Mouse (Mus musculus) Patski (cell line): ENCODE measurements around the gene Irf2bpl. TPM values are rescaled to one million over a fixed set of nuclear protein-coding genes. Genes with fewer than 3 reads are reported as not detected.

ENCODE experiments used
- ATAC-seq: fragments of 100-300 bp; one replicate; pipeline ENCODE4 v1.8.0; 2021
- CTCF ChIA-PET: fragments of 350-600 bp; sonication (Branson Sonifier 250); formaldehyde crosslinking; loops from one replicate; lab custom pipeline; 2022; ENCODE audit warnings: inconsistent platforms; lab: Charles Lee
- POLR2A ChIA-PET: fragments of 350-600 bp; sonication (Branson Sonifier 250); formaldehyde crosslinking; loops from one replicate; lab custom pipeline; 2022; ENCODE audit warnings: antibody characterized with exemption, inconsistent platforms; lab: Charles Lee
- DNase-seq: peaks from one replicate; pipeline ENCODE4 v3.0.0-alpha.2; 2011; ENCODE audit warnings: low read depth, low spot score
- H3K27me3 ChIP-seq: fragments of 371-371 bp; one replicate; pipeline ENCODE4 v1.5.1; 2021
- CTCF ChIP-seq: fragments of 100-300 bp; IDR thresholded peaks from one replicate; pipeline ENCODE4 v1.5.1; 2021
- in situ Hi-C: fragments of 300-500 bp; cut with MboI; formaldehyde crosslinking; loops from 3 replicates; pipeline ENCODE4 v1.11.1; 2018; ENCODE audit warnings: low pct_unique_long_range_greater_than_20kb, mixed read lengths
- polyA plus RNA-seq: library from polyadenylated mRNA; unstranded; gene quantifications from one replicate; pipeline ENCODE4 v1.2.3, GENCODE M21; 2021

Gene Irf2bpl
- polyA plus RNA-seq, 1 experiment from 2014 or later: 97.1 TPM

DNA sequence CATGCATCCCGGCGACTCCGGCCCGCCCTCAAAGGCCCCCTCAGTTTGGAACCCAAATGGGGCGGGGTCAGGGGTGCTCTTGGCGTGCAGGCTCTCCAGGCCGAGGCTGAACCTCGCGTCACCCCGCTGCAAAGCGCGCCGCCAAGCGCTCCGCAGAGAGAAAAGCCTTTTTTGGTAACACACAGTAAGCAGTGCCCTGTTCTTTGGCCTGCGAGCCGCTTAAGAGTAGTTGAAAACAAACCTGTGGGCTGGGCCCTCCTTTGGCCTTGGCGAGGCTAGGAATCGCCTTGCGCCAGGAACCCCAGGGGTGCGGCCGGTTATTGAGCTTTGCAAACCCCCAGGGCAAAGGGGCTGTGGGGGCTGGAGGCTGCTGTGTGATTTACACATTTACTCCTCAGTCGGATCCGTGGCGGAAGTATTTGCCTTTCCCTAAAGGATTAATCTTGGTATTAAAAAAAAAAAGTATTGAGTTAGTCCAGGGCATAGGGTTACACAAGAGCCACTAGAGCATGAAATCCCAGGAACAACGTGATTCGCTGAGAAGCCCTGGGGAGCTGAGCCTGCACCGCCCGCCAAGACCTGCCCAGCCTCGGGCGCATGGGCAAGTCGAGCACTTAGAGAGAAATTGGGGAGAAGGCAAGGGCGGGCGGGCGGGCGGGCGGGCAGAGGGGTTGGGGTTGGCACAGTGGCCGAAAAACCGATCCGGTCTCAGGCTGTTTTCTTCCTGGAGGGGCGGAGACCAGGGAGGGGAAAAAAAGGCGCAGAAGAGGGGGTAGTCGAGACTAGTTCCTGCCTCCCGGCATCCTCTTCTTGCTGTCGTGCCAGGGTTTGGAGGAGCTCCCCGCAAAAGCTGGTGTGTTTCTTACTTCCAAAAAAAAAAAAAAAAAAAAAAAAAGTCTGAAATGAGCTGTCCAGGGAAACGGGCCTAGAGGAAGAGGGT lies 3.8 kb upstream of the Irf2bpl start:
- ChIA-PET CTCF (interaction anchor here (0.6 to 5.7 kb wide), 12 partner anchors 8 to 107 kb away, joined by 3 to 57 read pairs (median 4); no protein-coding TSS in a partner anchor), POLR2A (interaction anchor here (0.5 to 2.1 kb wide), 9 partner anchors 8 to 86 kb away, joined by 3 to 8 read pairs (median 5); no protein-coding TSS in a partner anchor)
- in situ Hi-C loops: loop anchor here (25.0 kb wide), 1 partner anchor 801 kb away; the partner anchor contains the start of genes Ift43 and Tgfb3
- no peak for TF ChIP-seq CTCF
- DNase-seq (no peak), ATAC-seq (peak; percentile 66)
- no peaks in the 10 kb centered on the region for H3K27me3 ChIP-seq

GRCm38 (mm10) chr12:86887381-86888129 lies 3.0 kb upstream of the Irf2bpl start:
- ChIA-PET POLR2A (interaction anchor here (0.7 to 1.5 kb wide), 6 partner anchors 9 to 72 kb away, joined by 3 to 6 read pairs (median 3); no protein-coding TSS in a partner anchor), CTCF (interaction anchor here (0.9 to 5.7 kb wide), 10 partner anchors 9 to 93 kb away, joined by 3 to 57 read pairs (median 4); no protein-coding TSS in a partner anchor)

GRCm38 (mm10) chr12:86886446-86886965 lies 1.9 kb upstream of the Irf2bpl start:
- in situ Hi-C loops: loop anchor here (25.0 kb wide), 1 partner anchor 799 kb away; the partner anchor contains the start of genes Ift43 and Tgfb3
- no peak for TF ChIP-seq CTCF
- DNase-seq: no peak
- H3K27me3 ChIP-seq: no peaks in the 10 kb centered on the region
- ATAC-seq: no peak
- ChIA-PET CTCF (interaction anchor here (0.9 to 5.7 kb wide), 7 partner anchors 9 to 88 kb away, joined by 3 to 57 read pairs (median 4); no protein-coding TSS in a partner anchor), POLR2A (interaction anchor here (0.5 to 1.0 kb wide), 3 partner anchors 61 to 88 kb away, joined by 3 read pairs; no protein-coding TSS in a partner anchor)

More at GRCm38 (mm10) chr12:86887381-86888129, 3.0 kb upstream of the Irf2bpl start:
- in situ Hi-C loops: loop anchor here (25.0 kb wide), 1 partner anchor 800 kb away; the partner anchor contains the start of genes Ift43 and Tgfb3
- no peak for TF ChIP-seq CTCF
- no peaks in the 10 kb centered on the region for H3K27me3 ChIP-seq
- ATAC-seq (no peak), DNase-seq (no peak)

GRCm38 (mm10) chr12:86885746-86886145 lies 1.1 kb upstream of the Irf2bpl start:
- no peaks in the 10 kb centered on the region for H3K27me3 ChIP-seq
- POLR2A ChIA-PET: interaction anchor here (0.5 to 1.3 kb wide), 2 partner anchors 9 to 87 kb away, joined by 3 read pairs; no protein-coding TSS in a partner anchor
- ATAC-seq (no peak), DNase-seq (no peak)
- CTCF ChIA-PET: interaction anchor here (0.7 to 5.7 kb wide), 6 partner anchors 9 to 87 kb away, joined by 3 to 57 read pairs (median 4); no protein-coding TSS in a partner anchor
- TF ChIP-seq CTCF: no peak
- in situ Hi-C loops: loop anchor here (25.0 kb wide), 1 partner anchor 798 kb away; the partner anchor contains the start of genes Ift43 and Tgfb3

- CTCF ChIA-PET: interaction anchor here (0.7 to 5.7 kb wide), 6 partner anchors 10 to 87 kb away, joined by 3 to 57 read pairs (median 4); no protein-coding TSS in a partner anchor
- in situ Hi-C loops: loop anchor here (25.0 kb wide), 1 partner anchor 798 kb away; the partner anchor contains the start of genes Ift43 and Tgfb3
Observed at GRCm38 (mm10) chr12:86885336-86885735, 738 bp upstream of the Irf2bpl start.

GRCm38 (mm10) chr12:86883280-86884196 lies 1.1 kb downstream of the Irf2bpl start:
- no peak for ATAC-seq
- ChIA-PET CTCF (interaction anchor here (1.5 to 2.1 kb wide), 3 partner anchors 23 to 87 kb away, joined by 5 to 7 read pairs (median 7); no protein-coding TSS in a partner anchor), POLR2A (interaction anchor here (0.7 to 2.9 kb wide), 16 partner anchors 7 to 88 kb away, joined by 3 to 25 read pairs (median 4); no protein-coding TSS in a partner anchor)
- H3K27me3 ChIP-seq: no peaks in the 10 kb centered on the region
- no peak for TF ChIP-seq CTCF
- in situ Hi-C loops: loop anchor here (25.0 kb wide), 1 partner anchor 796 kb away; the partner anchor contains the start of genes Ift43 and Tgfb3
- DNase-seq: no peak

More at GRCm38 (mm10) chr12:86885336-86885735, 738 bp upstream of the Irf2bpl start:
- DNase-seq: no peak
- TF ChIP-seq CTCF: no peak
- POLR2A ChIA-PET: interaction anchor here (0.7 to 1.3 kb wide), 2 partner anchors 10 to 34 kb away, joined by 3 read pairs; no protein-coding TSS in a partner anchor
- H3K27me3 ChIP-seq: no peaks in the 10 kb centered on the region
- ATAC-seq: no peak

DNA sequence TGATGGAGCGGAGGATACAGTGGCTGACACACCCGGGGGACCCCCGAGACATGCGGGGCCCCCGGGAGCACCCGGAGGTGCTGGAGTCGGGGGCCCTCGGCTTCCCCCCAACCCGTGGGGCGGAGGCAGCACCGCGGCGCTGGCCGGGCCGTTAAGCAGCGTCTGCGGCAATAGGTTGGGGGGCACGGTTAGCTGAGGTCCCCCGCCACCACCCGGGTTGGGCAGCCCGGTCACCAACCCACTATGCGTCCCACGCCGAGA lies 1.6 kb downstream of the Irf2bpl start:
- in situ Hi-C loops: loop anchor here (25.0 kb wide), 1 partner anchor 796 kb away; the partner anchor contains the start of genes Ift43 and Tgfb3
- no peak for ATAC-seq
- CTCF ChIA-PET: interaction anchor here (1.2 to 2.1 kb wide), 4 partner anchors 23 to 87 kb away, joined by 5 to 7 read pairs (median 6); no protein-coding TSS in a partner anchor
- H3K27me3 ChIP-seq: no peaks in the 10 kb centered on the region
- DNase-seq: no peak
- POLR2A ChIA-PET: interaction anchor here (0.7 to 2.9 kb wide), 13 partner anchors 8 to 87 kb away, joined by 3 to 25 read pairs (median 7); no protein-coding TSS in a partner anchor
- TF ChIP-seq CTCF: no peak
